Mouse (Mus musculus): Measurements from ENCODE around the gene Arhgap20.

DNA sequence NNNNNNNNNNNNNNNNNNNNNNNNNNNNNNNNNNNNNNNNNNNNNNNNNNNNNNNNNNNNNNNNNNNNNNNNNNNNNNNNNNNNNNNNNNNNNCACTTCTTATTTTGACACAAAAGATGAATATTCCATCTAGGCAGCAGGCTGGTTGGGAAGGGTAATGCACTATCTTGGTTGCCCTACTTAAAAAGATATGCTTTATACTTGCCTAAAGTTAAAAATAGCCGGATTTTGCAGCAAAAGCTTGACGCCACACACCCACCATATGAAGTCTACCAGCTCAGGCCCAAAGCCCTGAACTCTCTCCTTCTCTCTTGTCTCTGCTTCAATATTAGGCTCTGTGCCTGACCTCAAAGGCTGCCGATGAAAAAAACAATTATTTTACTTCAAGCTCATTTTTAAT is 46.3 kb upstream of the Arhgap20 start:
- TF ChIP-seq CTCF (IDR thresholded peaks at IDR 0.05; ENCODE audit: borderline replicate concordance, extremely low read depth, insufficient read depth, insufficient read length) (no peak), POLR2A (IDR thresholded peaks at IDR 0.05; ENCODE audit: borderline replicate concordance, extremely low read depth, insufficient read depth, insufficient read length, poor library complexity, severe bottlenecking) (no peak)

Measured in brain, embryonic 14.5 days (tissue).